Mouse (Mus musculus): ENCODE results near the gene L3mbtl3.

The L3mbtl3 gene

GRCm38 (mm10) chr10:26243203-26243602 lies 132.6 kb downstream of the L3mbtl3 start:
- no peak for DNase-seq (ENCODE audit: low read depth in 1 of 2, low spot score in 2 of 2)

GRCm38 (mm10) chr10:26239090-26239489 lies 136.7 kb downstream of the L3mbtl3 start:
- DNase-seq (ENCODE audit: low read depth in 1 of 2, low spot score in 2 of 2): no peak

- no peak for DNase-seq (ENCODE audit: low read depth in 1 of 2, low spot score in 2 of 2)
Measured at GRCm38 (mm10) chr10:26238559-26238958, 137.2 kb downstream of the L3mbtl3 start.

- DNase-seq (ENCODE audit: low read depth in 1 of 2, low spot score in 2 of 2): no peak
Measured at GRCm38 (mm10) chr10:26232071-26232653, 143.6 kb downstream of the L3mbtl3 start.

GRCm38 (mm10) chr10:26229488-26229887 lies 146.3 kb downstream of the L3mbtl3 start, which contains the start of gene Samd3:
Samd3 (plus strand) TSS chr10:26229707.
- no peak for DNase-seq (ENCODE audit: low read depth in 1 of 2, low spot score in 2 of 2)

- DNase-seq (ENCODE audit: low read depth in 1 of 2, low spot score in 2 of 2): no peak
Measured at GRCm38 (mm10) chr10:26228187-26228586, 147.6 kb downstream of the L3mbtl3 start.

GRCm38 (mm10) chr10:26226734-26227133 lies 149.0 kb downstream of the L3mbtl3 start:
- DNase-seq (ENCODE audit: low read depth in 1 of 2, low spot score in 2 of 2): no peak

GRCm38 (mm10) chr10:26226241-26226640 lies 149.5 kb downstream of the L3mbtl3 start:
- no peak for DNase-seq (ENCODE audit: low read depth in 1 of 2, low spot score in 2 of 2)
